Mouse (Mus musculus): Measurements from ENCODE around the gene Nme3. TPM values are rescaled to one million over a fixed set of nuclear protein-coding genes. Genes with fewer than 3 reads are reported as not detected.
"Not testable (repeated sequence)": the region's sequence is repeated elsewhere in the genome, so short reads cannot be mapped to it uniquely, and the experiment has no call there.

Gene Nme3
- polyA plus RNA-seq, 1 experiment = 18.4 TPM

GRCm38 (mm10) chr17:24932431-24932830 lies 36.1 kb downstream of the Nme3 start:
- Histone ChIP-seq H3K4me3 (replicated peaks) (no peak overlapping the region), H3K36me3 (replicated peaks; ENCODE audit: low read length) (peaks cover 45% of the 10 kb centered on the region), H3K9me3 (no peaks in the 10 kb centered on the region)

GRCm38 (mm10) chr17:24933163-24933562 lies 36.9 kb downstream of the Nme3 start:
- H3K36me3 ChIP-seq (replicated peaks; ENCODE audit: low read length) = peaks cover 38% of the 10 kb centered on the region
- TF ChIP-seq FLI1 (IDR thresholded peaks at IDR 0.05; ENCODE audit: low read length) (no peak), GATA1 (IDR thresholded peaks at IDR 0.05; ENCODE audit: borderline replicate concordance, low read length) (no peak)
- peaks cover 51% of the 10 kb centered on the region for H3K4me1 ChIP-seq
- H3K27me3 ChIP-seq (replicated peaks) = no peaks in the 10 kb centered on the region
- no peak overlapping the region for H3K4me3 ChIP-seq (replicated peaks)
- H3K9me3 ChIP-seq = no peaks in the 10 kb centered on the region

More at GRCm38 (mm10) chr17:24932431-24932830, 36.1 kb downstream of the Nme3 start:
- no peak for TF ChIP-seq FLI1 (IDR thresholded peaks at IDR 0.05; ENCODE audit: low read length)
- TF ChIP-seq GATA1 (IDR thresholded peaks at IDR 0.05; ENCODE audit: borderline replicate concordance, low read length) = no peak
- no peaks in the 10 kb centered on the region for H3K27me3 ChIP-seq (replicated peaks)
- peaks cover 51% of the 10 kb centered on the region for H3K4me1 ChIP-seq

GRCm38 (mm10) chr17:24934926-24935325 lies 38.6 kb downstream of the Nme3 start:
- H3K4me3 ChIP-seq (replicated peaks) = peak overlapping the region; percentile 100

GRCm38 (mm10) chr17:24935666-24936065 lies 39.4 kb downstream of the Nme3 start:
- TF ChIP-seq FLI1 (IDR thresholded peaks at IDR 0.05; ENCODE audit: low read length) (no peak), GATA1 (IDR thresholded peaks at IDR 0.05; ENCODE audit: borderline replicate concordance, low read length) (no peak)
- H3K4me3 ChIP-seq (replicated peaks) = peak overlapping the region; percentile 100
- H3K4me1 ChIP-seq = peaks cover 32% of the 10 kb centered on the region
- no peaks in the 10 kb centered on the region for H3K9me3 ChIP-seq
- peaks cover 30% of the 10 kb centered on the region for H3K36me3 ChIP-seq (replicated peaks; ENCODE audit: low read length)
- no peaks in the 10 kb centered on the region for H3K27me3 ChIP-seq (replicated peaks)

More at GRCm38 (mm10) chr17:24934926-24935325, 38.6 kb downstream of the Nme3 start:
- Histone ChIP-seq H3K27me3 (replicated peaks) (no peaks in the 10 kb centered on the region), H3K9me3 (no peaks in the 10 kb centered on the region), H3K4me1 (peaks cover 37% of the 10 kb centered on the region), H3K36me3 (replicated peaks; ENCODE audit: low read length) (peaks cover 27% of the 10 kb centered on the region)
- TF ChIP-seq GATA1 (IDR thresholded peaks at IDR 0.05; ENCODE audit: borderline replicate concordance, low read length) (no peak), FLI1 (IDR thresholded peaks at IDR 0.05; ENCODE audit: low read length) (no peak)

GRCm38 (mm10) chr17:24936259-24937237 lies 40.2 kb downstream of the Nme3 start, which contains the start of gene Mapk8ip3:
Mapk8ip3 (minus strand) TSS chr17:24936977.
- peak within 1 kb of the TSS; percentile 100 for H3K4me3 ChIP-seq (replicated peaks)
- H3K9me3 ChIP-seq = no peaks in the 10 kb centered on the region
- H3K36me3 ChIP-seq (replicated peaks; ENCODE audit: low read length) = peaks cover 32% of the 10 kb centered on the region
- TF ChIP-seq FLI1 (IDR thresholded peaks at IDR 0.05; ENCODE audit: low read length) (peak; percentile 59; the same call in 1 of the 2 replicates), GATA1 (IDR thresholded peaks at IDR 0.05; ENCODE audit: borderline replicate concordance, low read length) (no peak)
- H3K4me1 ChIP-seq = peaks cover 29% of the 10 kb centered on the region
- H3K27me3 ChIP-seq (replicated peaks) = no peaks in the 10 kb centered on the region

- no peaks in the 10 kb centered on the region for H3K27me3 ChIP-seq (replicated peaks)
- H3K9me3 ChIP-seq = no peaks in the 10 kb centered on the region
- peaks cover 29% of the 10 kb centered on the region for H3K4me1 ChIP-seq
- H3K4me3 ChIP-seq (replicated peaks) = peak overlapping the region; percentile 100
- H3K36me3 ChIP-seq (replicated peaks; ENCODE audit: low read length) = peaks cover 30% of the 10 kb centered on the region
- TF ChIP-seq GATA1 (IDR thresholded peaks at IDR 0.05; ENCODE audit: borderline replicate concordance, low read length) (no peak), FLI1 (IDR thresholded peaks at IDR 0.05; ENCODE audit: low read length) (no peak)
These were observed 41.0 kb downstream of the Nme3 start for GRCm38 (mm10) chr17:24937266-24937665.

GRCm38 (mm10) chr17:24942453-24942852 lies 46.2 kb downstream of the Nme3 start:
- not testable (repeated sequence) for H3K4me3 ChIP-seq (replicated peaks); H3K9me3 ChIP-seq; H3K27me3 ChIP-seq (replicated peaks)
- Histone ChIP-seq H3K4me1 (peaks cover 19% of the 10 kb centered on the region), H3K36me3 (replicated peaks; ENCODE audit: low read length) (peaks cover 50% of the 10 kb centered on the region)

GRCm38 (mm10) chr17:24943036-24943435 lies 46.7 kb downstream of the Nme3 start:
- TF ChIP-seq FLI1 (IDR thresholded peaks at IDR 0.05; ENCODE audit: low read length) = no peak
- TF ChIP-seq GATA1 (IDR thresholded peaks at IDR 0.05; ENCODE audit: borderline replicate concordance, low read length) = no peak
- H3K9me3 ChIP-seq = no peaks in the 10 kb centered on the region
- no peaks in the 10 kb centered on the region for H3K27me3 ChIP-seq (replicated peaks)
- peaks cover 56% of the 10 kb centered on the region for H3K36me3 ChIP-seq (replicated peaks; ENCODE audit: low read length)
- H3K4me3 ChIP-seq (replicated peaks) = no peak overlapping the region
- H3K4me1 ChIP-seq = peaks cover 19% of the 10 kb centered on the region

GRCm38 (mm10) chr17:24943589-24943988 lies 47.3 kb downstream of the Nme3 start:
- H3K36me3 ChIP-seq (replicated peaks; ENCODE audit: low read length) = peaks cover 61% of the 10 kb centered on the region

More at GRCm38 (mm10) chr17:24943589-24943988, 47.3 kb downstream of the Nme3 start:
- H3K4me3 ChIP-seq (replicated peaks); H3K27me3 ChIP-seq (replicated peaks); H3K9me3 ChIP-seq: not testable (repeated sequence)
- H3K4me1 ChIP-seq = peaks cover 19% of the 10 kb centered on the region

Other genes with a start within 250 kb of the Nme3 start
- gene Slc9a3r2, start 246.2 kb upstream of the Nme3 start, polyA plus RNA-seq (2012; ENCODE audit: insufficient read depth, low replicate concordance) = 0.85 TPM in 1 of 2 replicates, not detected in the other
- 1.1 TPM in 1 of 2 replicates, not detected in the other for gene Npw, start 238.0 kb upstream of the Nme3 start, polyA plus RNA-seq (2012; ENCODE audit: insufficient read depth, low replicate concordance)
- 45.3 and 55.8 TPM in 2 replicates for gene Zfp598, start 226.8 kb upstream of the Nme3 start, polyA plus RNA-seq (2012; ENCODE audit: insufficient read depth, low replicate concordance)
- gene Syngr3, start 206.5 kb upstream of the Nme3 start, polyA plus RNA-seq (2012; ENCODE audit: insufficient read depth, low replicate concordance) = 0.04 TPM in 1 of 2 replicates, not detected in the other
- gene Gfer, start 200.3 kb upstream of the Nme3 start, polyA plus RNA-seq (2012; ENCODE audit: insufficient read depth, low replicate concordance) = 47.3 and 53.9 TPM in 2 replicates
- gene Noxo1, start 200.3 kb upstream of the Nme3 start, polyA plus RNA-seq (2012; ENCODE audit: insufficient read depth, low replicate concordance) = 1.5 and 2.1 TPM in 2 replicates
- gene Tbl3, start 188.8 kb upstream of the Nme3 start, polyA plus RNA-seq (2012; ENCODE audit: insufficient read depth, low replicate concordance) = 16.6 and 17.1 TPM in 2 replicates
- gene Rnf151, start 178.4 kb upstream of the Nme3 start, polyA plus RNA-seq (2012; ENCODE audit: insufficient read depth, low replicate concordance) = 0.74 TPM in 1 of 2 replicates, not detected in the other
- 653 and 1,069 TPM in 2 replicates for gene Rps2, start 178.4 kb upstream of the Nme3 start, polyA plus RNA-seq (2012; ENCODE audit: insufficient read depth, low replicate concordance)
- gene Ndufb10, start 172.0 kb upstream of the Nme3 start, polyA plus RNA-seq (2012; ENCODE audit: insufficient read depth, low replicate concordance) = 519 and 729 TPM in 2 replicates
- gene Rpl3l, start 168.7 kb upstream of the Nme3 start, polyA plus RNA-seq (2012; ENCODE audit: insufficient read depth, low replicate concordance) = 0.35 TPM in 1 of 2 replicates, not detected in the other
- gene Msrb1, start 159.9 kb upstream of the Nme3 start, polyA plus RNA-seq (2012; ENCODE audit: insufficient read depth, low replicate concordance) = 19.0 and 40.5 TPM in 2 replicates
- gene Hs3st6, start 143.5 kb upstream of the Nme3 start, polyA plus RNA-seq (2012; ENCODE audit: insufficient read depth, low replicate concordance) = not detected in 2 replicates
- not detected in 2 replicates for gene Meiob, start 92.2 kb upstream of the Nme3 start, polyA plus RNA-seq (2012; ENCODE audit: insufficient read depth, low replicate concordance)
- gene Hagh, start 56.4 kb upstream of the Nme3 start, polyA plus RNA-seq (2012; ENCODE audit: insufficient read depth, low replicate concordance) = 7.5 and 29.1 TPM in 2 replicates
- 2.0 and 2.8 TPM in 2 replicates for gene Fahd1, start 46.1 kb upstream of the Nme3 start, polyA plus RNA-seq (2012; ENCODE audit: insufficient read depth, low replicate concordance)
- 0.25 TPM in 1 of 2 replicates, not detected in the other for gene Igfals, start 30.5 kb upstream of the Nme3 start, polyA plus RNA-seq (2012; ENCODE audit: insufficient read depth, low replicate concordance)
- 58.9 and 67.0 TPM in 2 replicates for gene Nubp2, start 10.2 kb upstream of the Nme3 start, polyA plus RNA-seq (2012; ENCODE audit: insufficient read depth, low replicate concordance)
- gene Spsb3, start 9.9 kb upstream of the Nme3 start, polyA plus RNA-seq (2012; ENCODE audit: insufficient read depth, low replicate concordance) = 18.7 and 57.4 TPM in 2 replicates
- gene Eme2, start 1.4 kb upstream of the Nme3 start, polyA plus RNA-seq (2012; ENCODE audit: insufficient read depth, low replicate concordance) = 5.8 and 10.0 TPM in 2 replicates
- gene Mrps34, start 1.4 kb upstream of the Nme3 start, polyA plus RNA-seq (2012; ENCODE audit: insufficient read depth, low replicate concordance) = 75.3 and 168 TPM in 2 replicates
- 20.5 and 36.6 TPM in 2 replicates for gene Mapk8ip3, start 40.5 kb downstream of the Nme3 start, polyA plus RNA-seq (2012; ENCODE audit: insufficient read depth, low replicate concordance)
- 3.5 and 8.6 TPM in 2 replicates for gene Jpt2, start 64.2 kb downstream of the Nme3 start, polyA plus RNA-seq (2012; ENCODE audit: insufficient read depth, low replicate concordance)
- 4.5 and 5.5 TPM in 2 replicates for gene Cramp1l, start 119.3 kb downstream of the Nme3 start, polyA plus RNA-seq (2012; ENCODE audit: insufficient read depth, low replicate concordance)
- gene Ift140, start 119.6 kb downstream of the Nme3 start, polyA plus RNA-seq (2012; ENCODE audit: insufficient read depth, low replicate concordance) = 6.9 and 7.4 TPM in 2 replicates
- gene Tmem204, start 187.1 kb downstream of the Nme3 start, polyA plus RNA-seq (2012; ENCODE audit: insufficient read depth, low replicate concordance) = not detected in 2 replicates
- 9.1 and 27.2 TPM in 2 replicates for gene Telo2, start 219.5 kb downstream of the Nme3 start, polyA plus RNA-seq (2012; ENCODE audit: insufficient read depth, low replicate concordance)
- 0.12 TPM in 1 of 2 replicates, not detected in the other for gene Ptx4, start 224.3 kb downstream of the Nme3 start, polyA plus RNA-seq (2012; ENCODE audit: insufficient read depth, low replicate concordance)
- 17.8 and 22.0 TPM in 2 replicates for gene Clcn7, start 236.9 kb downstream of the Nme3 start, polyA plus RNA-seq (2012; ENCODE audit: insufficient read depth, low replicate concordance)